Mouse (Mus musculus): Measurements from ENCODE around the gene Eid2. TPM values are rescaled to one million over a fixed set of nuclear protein-coding genes. Genes with fewer than 3 reads are reported as not detected.

Eid2 gene
- polyA plus RNA-seq, 1 experiment from 2014 or later: 4.1 TPM

Other genes starting within 250 kb of the Eid2 start
- gene Psmc4, start 217.8 kb upstream of the Eid2 start, polyA plus RNA-seq (2014; fragmentation: Nextera tagmentation; extraction: Ambion mirVana): 276 and 283 TPM in 2 replicates
- 14.4 and 19.0 TPM in 2 replicates for gene Fcgbp, start 196.6 kb upstream of the Eid2 start, polyA plus RNA-seq (2014; fragmentation: Nextera tagmentation; extraction: Ambion mirVana)
- gene 9530053A07Rik, start 138.4 kb upstream of the Eid2 start, polyA plus RNA-seq (2014; fragmentation: Nextera tagmentation; extraction: Ambion mirVana): 0.07 TPM in 1 of 2 replicates, not detected in the other
- 41.8 and 48.2 TPM in 2 replicates for gene Fbl, start 98.2 kb upstream of the Eid2 start, polyA plus RNA-seq (2014; fragmentation: Nextera tagmentation; extraction: Ambion mirVana)
- gene Dyrk1b, start 88.4 kb upstream of the Eid2 start, polyA plus RNA-seq (2014; fragmentation: Nextera tagmentation; extraction: Ambion mirVana): 13.4 and 15.3 TPM in 2 replicates
- gene Eid2b, start 9.9 kb downstream of the Eid2 start, polyA plus RNA-seq (2014; fragmentation: Nextera tagmentation; extraction: Ambion mirVana): 9.9 and 11.4 TPM in 2 replicates
- gene Selenov, start 23.3 kb downstream of the Eid2 start, polyA plus RNA-seq (2014; fragmentation: Nextera tagmentation; extraction: Ambion mirVana): 0.27 TPM in 1 of 2 replicates, not detected in the other
- gene Dll3, start 34.4 kb downstream of the Eid2 start, polyA plus RNA-seq (2014; fragmentation: Nextera tagmentation; extraction: Ambion mirVana): 3.8 and 4.7 TPM in 2 replicates
- gene Timm50, start 44.2 kb downstream of the Eid2 start, polyA plus RNA-seq (2014; fragmentation: Nextera tagmentation; extraction: Ambion mirVana): 139 and 140 TPM in 2 replicates
- 71.7 and 73.7 TPM in 2 replicates for gene Supt5, start 70.9 kb downstream of the Eid2 start, polyA plus RNA-seq (2014; fragmentation: Nextera tagmentation; extraction: Ambion mirVana)
- gene Rps16, start 82.8 kb downstream of the Eid2 start, polyA plus RNA-seq (2014; fragmentation: Nextera tagmentation; extraction: Ambion mirVana): 1,258 and 1,269 TPM in 2 replicates
- 63.4 and 70.7 TPM in 2 replicates for gene Plekhg2, start 104.7 kb downstream of the Eid2 start, polyA plus RNA-seq (2014; fragmentation: Nextera tagmentation; extraction: Ambion mirVana)
- 15.5 and 17.6 TPM in 2 replicates for gene Zfp36, start 112.4 kb downstream of the Eid2 start, polyA plus RNA-seq (2014; fragmentation: Nextera tagmentation; extraction: Ambion mirVana)
- 47.1 and 51.1 TPM in 2 replicates for gene Med29, start 124.8 kb downstream of the Eid2 start, polyA plus RNA-seq (2014; fragmentation: Nextera tagmentation; extraction: Ambion mirVana)
- gene Paf1, start 125.1 kb downstream of the Eid2 start, polyA plus RNA-seq (2014; fragmentation: Nextera tagmentation; extraction: Ambion mirVana): 67.3 and 73.2 TPM in 2 replicates
- gene Gmfg, start 169.6 kb downstream of the Eid2 start, polyA plus RNA-seq (2014; fragmentation: Nextera tagmentation; extraction: Ambion mirVana): 17.0 and 17.2 TPM in 2 replicates
- gene Lrfn1, start 184.1 kb downstream of the Eid2 start, polyA plus RNA-seq (2014; fragmentation: Nextera tagmentation; extraction: Ambion mirVana): 4.2 and 5.3 TPM in 2 replicates
- not detected in 2 replicates for gene Ifnl2, start 242.6 kb downstream of the Eid2 start, polyA plus RNA-seq (2014; fragmentation: Nextera tagmentation; extraction: Ambion mirVana)

Measured in stomach, embryonic 14.5 days (tissue).